Mouse (Mus musculus): Measurements from ENCODE around the gene Rnf103. TPM values are rescaled to one million over a fixed set of nuclear protein-coding genes. Genes with fewer than 3 reads are reported as not detected.

The Rnf103 gene
- total and polyA plus RNA-seq, 3 experiments = 4.2 to 7.0 (median 6.0) TPM

- TF ChIP-seq IRF4 (IDR thresholded peaks at IDR 0.05; ENCODE audit: low read depth, low read length) = 0 out of 2 replicates have a peak, but pooled peaks have one; percentile 36
- TF ChIP-seq RAD21 (IDR thresholded peaks at IDR 0.05; ENCODE audit: low read depth, low read length) = no peak
- peak; percentile 55; the same call in 1 of the 2 replicates for TF ChIP-seq MXI1 (IDR thresholded peaks at IDR 0.05; ENCODE audit: low read depth, low read length)
- TF ChIP-seq USF2 (conservative IDR thresholded peaks at IDR 0.05; ENCODE audit: low read depth, low read length) = no peak
- TF ChIP-seq RCOR1 (conservative IDR thresholded peaks at IDR 0.05; ENCODE audit: low read depth, low read length) = no peak; the same call in 1 of the 2 replicates
- TF ChIP-seq POLR2A (IDR thresholded peaks at IDR 0.05; ENCODE audit: low read depth, low read length) = peak; percentile 84
- TF ChIP-seq ZC3H11A (IDR thresholded peaks at IDR 0.05; ENCODE audit: low read depth, low read length) = no peak
- peak; percentile 73 for TF ChIP-seq ELF1 (IDR thresholded peaks at IDR 0.05; ENCODE audit: low read depth, low read length)
- TF ChIP-seq ZMIZ1 (IDR thresholded peaks at IDR 0.05; ENCODE audit: low read depth, low read length) = peak; percentile 53
- TF ChIP-seq CHD2 (IDR thresholded peaks at IDR 0.05; ENCODE audit: low read length) = 0 out of 2 replicates have a peak, but pooled peaks have one; percentile 46
- TF ChIP-seq POLR2AphosphoS2 (IDR thresholded peaks at IDR 0.05; ENCODE audit: low read depth, low read length) = no peak
- no peak for TF ChIP-seq EP300 (IDR thresholded peaks at IDR 0.05; ENCODE audit: low read length)
- no peak for TF ChIP-seq PAX5 (IDR thresholded peaks at IDR 0.05; ENCODE audit: low read length)
- no peak for TF ChIP-seq UBTF (IDR thresholded peaks at IDR 0.05; ENCODE audit: low read depth, low read length)
- peak; percentile 98 for TF ChIP-seq CHD1 (IDR thresholded peaks at IDR 0.05; ENCODE audit: low read depth, low read length)
These were observed 50.2 kb downstream of the Rnf103 start, which contains the start of gene Chmp3 (continued) for GRCm38 (mm10) chr6:71543686-71544499.

GRCm38 (mm10) chr6:71555507-71555951 is 61.8 kb downstream of the Rnf103 start:
- in situ Hi-C loops (cut with MboI; ENCODE audit: low pct_ligation_motif_present, low pct_unique_long_range_greater_than_20kb, low sequenced_read_pairs) (no loop called here), dilution Hi-C loops (cut with MboI; ENCODE audit: extremely low pct_ligation_motif_present, extremely low pct_unique_long_range_greater_than_20kb, low sequenced_read_pairs) (no loop called here)
- peaks cover 5 to 21% of the 10 kb centered on the region in 2 experiments for H3K36me3 ChIP-seq (replicated peaks in 1 of 2; ENCODE audit: control insufficient read depth in 1 of 2, insufficient read depth in 1 of 2, low read length in 1 of 2)
- H3K4me1 ChIP-seq (ENCODE audit: control insufficient read depth in 1 of 2, insufficient read depth in 2 of 2) = no peaks in the 10 kb centered on the region
- no peaks in the 10 kb centered on the region; the same call in 1 of the 2 replicates for H3K79me2 ChIP-seq (replicated peaks; ENCODE audit: control insufficient read depth, extremely low read depth, insufficient read depth, poor library complexity, severe bottlenecking)
- H3K27me3 ChIP-seq (replicated peaks) = no peaks in the 10 kb centered on the region
- DNase-seq (ENCODE audit: extremely low read depth) = no peak
- H3K4me2 ChIP-seq (ENCODE audit: insufficient read depth, low read depth, poor library complexity, severe bottlenecking) = no peak overlapping the region
- H3K9ac ChIP-seq (ENCODE audit: insufficient read depth, low read depth) = no peak overlapping the region
- H3K27ac ChIP-seq (ENCODE audit: insufficient read depth, low read depth) = no peak overlapping the region
- TF ChIP-seq RCOR1 (conservative IDR thresholded peaks at IDR 0.05; ENCODE audit: low read depth, low read length) (no peak), RAD21 (IDR thresholded peaks at IDR 0.05; ENCODE audit: low read depth, low read length) (no peak), PAX5 (IDR thresholded peaks at IDR 0.05; ENCODE audit: low read length) (no peak), CTCF (conservative IDR thresholded peaks at IDR 0.05 in 1 of 2, IDR thresholded peaks at IDR 0.05 in 1 of 2; ENCODE audit: low read depth in 2 of 2, low read length in 2 of 2) (no peak), MYC (IDR thresholded peaks at IDR 0.05; ENCODE audit: low read depth, low read length) (no peak), ZMIZ1 (IDR thresholded peaks at IDR 0.05; ENCODE audit: low read depth, low read length) (no peak), MAZ (IDR thresholded peaks at IDR 0.05; ENCODE audit: low read depth, low read length) (no peak)
- no peak overlapping the region for H3K4me3 ChIP-seq (replicated peaks in 1 of 3; ENCODE audit: low read depth in 2 of 3, low read length in 2 of 3, poor library complexity in 1 of 3)
- H3K9me3 ChIP-seq (replicated peaks; ENCODE audit: low read length) = no peaks in the 10 kb centered on the region

Data from CH12.LX (cell line).